Mouse (Mus musculus) small intestine, adult 2 months (tissue): ENCODE results near the gene Atf5.

Experiments
- CTCF ChIP-seq: fragments of 200-500 bp; IDR thresholded peaks from 2 replicates; pipeline ENCODE4 v1.5.1; 2012; ENCODE audit warnings: low read depth, mild to moderate bottlenecking, control low read depth, inconsistent platforms, low read length, moderate library complexity, mixed read lengths; ENCODE audit not compliant: insufficient replicate concordance, insufficient read length; ENCODE audit errors: extremely low read depth
- POLR2A ChIP-seq: fragments of 200-500 bp; IDR thresholded peaks from 2 replicates; pipeline ENCODE4 v1.6.1; 2012; ENCODE audit warnings: low read depth, mild to moderate bottlenecking, control low read depth, inconsistent platforms, low read length, moderate library complexity

DNA sequence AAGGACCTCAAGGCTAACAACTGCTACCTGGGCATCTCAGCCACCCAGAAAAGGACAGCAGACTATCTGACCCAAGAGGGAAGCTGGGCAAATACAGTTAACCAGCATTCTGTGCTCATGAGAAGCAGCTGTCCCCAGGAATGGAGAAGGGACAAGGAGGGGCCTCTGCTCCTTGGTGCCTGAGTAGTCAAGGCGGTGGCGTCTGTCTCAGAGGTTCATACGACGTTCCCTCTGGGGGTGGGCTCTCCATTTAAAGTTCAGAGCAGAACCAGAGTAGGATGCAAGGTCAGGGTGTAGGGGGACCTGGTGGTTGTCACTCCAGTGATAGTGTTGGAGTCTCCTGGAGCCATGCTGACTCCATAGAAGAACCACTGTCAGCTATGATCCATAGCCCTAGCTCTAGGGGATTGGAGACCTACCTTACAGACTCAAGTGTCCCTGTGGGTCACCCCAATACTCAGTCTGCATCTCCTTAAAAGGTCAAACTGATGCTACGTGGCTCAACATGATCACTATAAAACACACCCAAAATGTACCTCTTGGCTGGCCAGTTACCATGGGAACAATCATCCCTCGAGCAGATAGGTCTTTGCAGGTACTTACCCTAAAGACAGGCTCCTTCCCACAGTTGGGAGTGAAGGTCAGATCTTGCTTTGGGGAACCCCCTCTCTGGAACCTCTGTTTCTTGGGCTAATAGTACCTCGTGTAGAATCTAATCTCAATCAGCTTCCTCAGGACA is 5.5 kb downstream of the Atf5 start:
- TF ChIP-seq CTCF (no peak), POLR2A (no peak)
